Mouse (Mus musculus) ovary, adult 10 weeks (tissue): Measurements from ENCODE around the gene Tekt4. TPM values are rescaled to one million over a fixed set of nuclear protein-coding genes. Genes with fewer than 3 reads are reported as not detected.

Experiments used
- polyA plus RNA-seq: library from polyadenylated mRNA; stranded (reverse); fragments of 350-450 nt; fragmentation: Illumina TruSeq; extraction: RNeasy Lipid Tissue Mini Kit (QIAGEN cat#74804); gene quantifications from one replicate; pipeline ENCODE4 v1.2.3, GENCODE M21; 2014

Tekt4 gene
- polyA plus RNA-seq: not detected

GRCm38 (mm10) chr17:25454272-25454671, at the start of gene Tekt4:
TSS of gene Tekt4 (plus strand) at chr17:25454615.

DNA sequence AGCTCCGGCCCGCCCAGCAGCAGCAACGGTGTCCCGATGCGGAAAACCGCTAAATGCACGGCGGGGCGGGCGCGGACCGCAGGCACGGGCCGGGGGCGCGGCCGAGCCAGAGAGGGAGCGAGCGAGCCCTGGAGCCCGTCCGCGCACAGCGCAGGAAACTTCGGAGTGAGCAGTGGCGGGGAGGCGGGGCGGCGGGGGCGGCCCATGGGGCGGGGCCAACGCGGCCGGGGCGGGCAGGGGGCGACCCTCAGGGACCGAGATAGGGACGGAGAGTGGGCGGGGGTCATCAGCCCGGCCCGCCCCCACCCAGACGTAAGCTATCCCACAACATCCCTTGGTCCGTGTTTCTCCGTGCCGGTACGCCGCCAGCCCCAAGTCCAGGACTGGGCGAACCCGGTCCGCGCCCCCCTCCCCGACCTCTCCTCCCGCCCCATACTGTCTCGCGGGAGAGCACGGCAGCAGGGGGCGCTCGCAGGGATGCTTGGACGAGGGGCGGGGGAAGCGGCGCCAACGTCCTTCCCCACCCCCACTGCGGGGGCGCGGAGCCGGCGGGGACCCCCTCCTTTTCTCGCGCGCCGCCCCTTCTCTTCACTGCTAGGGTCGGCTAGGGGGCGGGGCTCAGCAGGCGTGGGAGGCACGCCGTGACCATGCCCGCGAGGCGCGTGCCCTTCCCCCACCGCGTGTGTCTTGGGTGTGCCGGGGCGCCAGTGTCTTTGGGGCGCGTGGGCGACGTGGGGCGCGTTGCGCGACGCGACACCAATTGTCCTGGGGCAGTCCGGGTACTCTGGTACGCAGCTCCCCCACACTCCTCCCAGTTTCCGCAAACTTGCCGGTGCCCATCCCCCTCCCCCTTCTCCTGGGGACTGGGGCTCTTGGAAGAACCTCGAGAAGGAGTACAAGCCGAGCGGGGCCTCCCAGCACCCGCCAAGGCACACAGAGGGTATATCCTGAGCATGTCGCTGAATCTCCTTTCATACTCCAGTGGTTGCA, 20.5 kb upstream of the Tekt4 start, which contains the start of gene Cacna1h:
TSS of gene Cacna1h (minus strand) at position 167 of the 990 bp plus-strand sequence.

GRCm38 (mm10) chr17:25497013-25497412, 42.6 kb downstream of the Tekt4 start, which contains the start of gene Sstr5:
TSS of gene Sstr5 (minus strand) at chr17:25497288.

Other genes starting within 250 kb of the Tekt4 start
- 8.4 TPM for gene Gnptg, start 214.5 kb upstream of the Tekt4 start, polyA plus RNA-seq
- gene Tsr3, start 214.4 kb upstream of the Tekt4 start, polyA plus RNA-seq: 4.8 TPM
- gene Baiap3, start 198.3 kb upstream of the Tekt4 start, polyA plus RNA-seq: not detected
- gene Ube2i, start 180.0 kb upstream of the Tekt4 start, polyA plus RNA-seq: 305 TPM
- not detected for gene Prss34, start 156.2 kb upstream of the Tekt4 start, polyA plus RNA-seq
- not detected for gene Prss28, start 146.0 kb upstream of the Tekt4 start, polyA plus RNA-seq
- gene Prss29, start 136.0 kb upstream of the Tekt4 start, polyA plus RNA-seq: not detected
- gene Tpsab1, start 109.1 kb upstream of the Tekt4 start, polyA plus RNA-seq: not detected
- not detected for gene Tpsb2, start 88.3 kb upstream of the Tekt4 start, polyA plus RNA-seq
- gene Tpsg1, start 85.3 kb upstream of the Tekt4 start, polyA plus RNA-seq: not detected
- 0.66 TPM for gene Cacna1h, start 20.8 kb upstream of the Tekt4 start, polyA plus RNA-seq
- not detected for gene Sstr5, start 42.7 kb downstream of the Tekt4 start, polyA plus RNA-seq
- 1.3 TPM for gene Sox8, start 116.1 kb downstream of the Tekt4 start, polyA plus RNA-seq
- gene Lmf1, start 124.5 kb downstream of the Tekt4 start, polyA plus RNA-seq: 0.43 TPM